Mouse (Mus musculus) liver, embryonic 14.5 days (tissue): ENCODE data around the gene Ltbr.

Experiments
- CTCF ChIP-seq: IDR thresholded peaks from 2 replicates; pipeline ENCODE4 v1.5.1; 2016; ENCODE audit warnings: antibody characterized with exemption, low read depth, control low read depth
- EP300 ChIP-seq: IDR thresholded peaks from 2 replicates; pipeline ENCODE4 v1.6.1; 2016; ENCODE audit warnings: antibody characterized with exemption, low read depth

- TF ChIP-seq CTCF = no peak
- TF ChIP-seq EP300 = no peak
These were observed 37.3 kb upstream of the Ltbr start for GRCm38 (mm10) chr6:125350995-125351324.
